Mouse (Mus musculus) cerebellum, adult (tissue): ENCODE results near the gene Plpp7.

Experiments
- ATAC-seq: cut with Nextera tagmentation; 2 replicates; pipeline ENCODE4 v1.9.2; 2017; ENCODE audit warnings: mild to moderate bottlenecking, moderate library complexity, mixed read lengths; ENCODE audit not compliant: insufficient number of reproducible peaks, low FRiP score, low TSS enrichment

Plpp7 gene

GRCm38 (mm10) chr2:32132567-32132992 lies 37.3 kb downstream of the Plpp7 start:
- ATAC-seq: no peak

- peak; percentile 32; the same call in 1 of the 2 replicates for ATAC-seq
Observed at GRCm38 (mm10) chr2:32134039-32134438, 38.7 kb downstream of the Plpp7 start.

GRCm38 (mm10) chr2:32137667-32138266 lies 42.4 kb downstream of the Plpp7 start:
- peak; percentile 95 for ATAC-seq

- ATAC-seq: no peak
Observed at GRCm38 (mm10) chr2:32139377-32139776, 44.0 kb downstream of the Plpp7 start.

- no peak for ATAC-seq
Observed at GRCm38 (mm10) chr2:32140498-32140934, 45.2 kb downstream of the Plpp7 start.

- ATAC-seq: no peak
Observed at GRCm38 (mm10) chr2:32141602-32142001, 46.3 kb downstream of the Plpp7 start.

GRCm38 (mm10) chr2:32142368-32142767 lies 47.0 kb downstream of the Plpp7 start:
- ATAC-seq: no peak

- no peak for ATAC-seq
Observed at GRCm38 (mm10) chr2:32144633-32145032, 49.3 kb downstream of the Plpp7 start.

- no peak for ATAC-seq
Observed at GRCm38 (mm10) chr2:32146617-32147162, 51.4 kb downstream of the Plpp7 start.

GRCm38 (mm10) chr2:32150135-32150534 lies 54.8 kb downstream of the Plpp7 start:
- no peak for ATAC-seq

GRCm38 (mm10) chr2:32150562-32150923 lies 55.2 kb downstream of the Plpp7 start:
- ATAC-seq: no peak

- 0 out of 2 replicates have a peak, but pooled peaks have one; percentile 23 for ATAC-seq
Observed at GRCm38 (mm10) chr2:32150924-32151659, 55.8 kb downstream of the Plpp7 start, which contains the start of gene Prrc2b. Gene Prrc2b, plus strand, starts transcription at chr2:32151082.

GRCm38 (mm10) chr2:32151660-32152366 lies 56.5 kb downstream of the Plpp7 start:
- ATAC-seq: no peak

GRCm38 (mm10) chr2:32152367-32153034 lies 57.2 kb downstream of the Plpp7 start:
- ATAC-seq: no peak

GRCm38 (mm10) chr2:32153041-32153790 lies 57.9 kb downstream of the Plpp7 start:
- ATAC-seq: no peak

GRCm38 (mm10) chr2:32153791-32154119 lies 58.4 kb downstream of the Plpp7 start:
- no peak for ATAC-seq

GRCm38 (mm10) chr2:32154334-32154997 lies 59.1 kb downstream of the Plpp7 start:
- no peak for ATAC-seq

GRCm38 (mm10) chr2:32154998-32155541 lies 59.7 kb downstream of the Plpp7 start:
- ATAC-seq: no peak

- ATAC-seq: no peak
Observed at GRCm38 (mm10) chr2:32155614-32156013, 60.3 kb downstream of the Plpp7 start.
